Mouse (Mus musculus): ENCODE results near the gene Dmrt1.

Dmrt1 gene

GRCm38 (mm10) chr19:25574431-25574830, 69.0 kb downstream of the Dmrt1 start:
- no peak for DNase-seq

- DNase-seq, result no peak
Measured at GRCm38 (mm10) chr19:25574981-25575814, 69.8 kb downstream of the Dmrt1 start.

- DNase-seq, result no peak
Measured at GRCm38 (mm10) chr19:25578358-25578757, 72.9 kb downstream of the Dmrt1 start.

- DNase-seq, result peak in 1 of 2 experiments; percentile 5
Measured at GRCm38 (mm10) chr19:25579440-25579839, 74.0 kb downstream of the Dmrt1 start.

- no peak for DNase-seq
Measured at GRCm38 (mm10) chr19:25597717-25598232, 92.4 kb downstream of the Dmrt1 start.

GRCm38 (mm10) chr19:25598626-25599025, 93.2 kb downstream of the Dmrt1 start:
- DNase-seq, result no peak

- no peak for DNase-seq
Measured at GRCm38 (mm10) chr19:25601966-25602365, 96.5 kb downstream of the Dmrt1 start.

- DNase-seq, result no peak
Measured at GRCm38 (mm10) chr19:25607461-25608205, 102.2 kb downstream of the Dmrt1 start.

- DNase-seq, result no peak
Measured at GRCm38 (mm10) chr19:25608206-25608580, 102.8 kb downstream of the Dmrt1 start.

GRCm38 (mm10) chr19:25608961-25609850, 103.8 kb downstream of the Dmrt1 start:
- DNase-seq, result peak in 1 of 2 experiments; percentile 6

- DNase-seq, result no peak
Measured at GRCm38 (mm10) chr19:25610015-25610410, 104.6 kb downstream of the Dmrt1 start, which contains the start of gene Dmrt3. Gene Dmrt3 (plus strand): TSS chr19:25610301.

GRCm38 (mm10) chr19:25610411-25611111, 105.1 kb downstream of the Dmrt1 start:
- no peak for DNase-seq

GRCm38 (mm10) chr19:25611116-25611515, 105.7 kb downstream of the Dmrt1 start:
- no peak for DNase-seq

GRCm38 (mm10) chr19:25611876-25612805, 106.7 kb downstream of the Dmrt1 start:
- no peak for DNase-seq

- DNase-seq, result no peak
Measured at GRCm38 (mm10) chr19:25612806-25613295, 107.4 kb downstream of the Dmrt1 start.

GRCm38 (mm10) chr19:25613476-25614300, 108.3 kb downstream of the Dmrt1 start:
- no peak for DNase-seq

- no peak for DNase-seq
Measured at GRCm38 (mm10) chr19:25615889-25616288, 110.5 kb downstream of the Dmrt1 start.

GRCm38 (mm10) chr19:25622291-25623251, 117.2 kb downstream of the Dmrt1 start:
- peak; percentile 69 to 82 for DNase-seq

Data from kidney, postnatal 25 days (tissue).